Mouse (Mus musculus): ENCODE results near the gene Ifrd2. TPM values are rescaled to one million over a fixed set of nuclear protein-coding genes. Genes with fewer than 3 reads are reported as not detected.

The Ifrd2 gene
- polyA plus RNA-seq, 1 experiment from 2014 or later = 28.9 TPM

DNA sequence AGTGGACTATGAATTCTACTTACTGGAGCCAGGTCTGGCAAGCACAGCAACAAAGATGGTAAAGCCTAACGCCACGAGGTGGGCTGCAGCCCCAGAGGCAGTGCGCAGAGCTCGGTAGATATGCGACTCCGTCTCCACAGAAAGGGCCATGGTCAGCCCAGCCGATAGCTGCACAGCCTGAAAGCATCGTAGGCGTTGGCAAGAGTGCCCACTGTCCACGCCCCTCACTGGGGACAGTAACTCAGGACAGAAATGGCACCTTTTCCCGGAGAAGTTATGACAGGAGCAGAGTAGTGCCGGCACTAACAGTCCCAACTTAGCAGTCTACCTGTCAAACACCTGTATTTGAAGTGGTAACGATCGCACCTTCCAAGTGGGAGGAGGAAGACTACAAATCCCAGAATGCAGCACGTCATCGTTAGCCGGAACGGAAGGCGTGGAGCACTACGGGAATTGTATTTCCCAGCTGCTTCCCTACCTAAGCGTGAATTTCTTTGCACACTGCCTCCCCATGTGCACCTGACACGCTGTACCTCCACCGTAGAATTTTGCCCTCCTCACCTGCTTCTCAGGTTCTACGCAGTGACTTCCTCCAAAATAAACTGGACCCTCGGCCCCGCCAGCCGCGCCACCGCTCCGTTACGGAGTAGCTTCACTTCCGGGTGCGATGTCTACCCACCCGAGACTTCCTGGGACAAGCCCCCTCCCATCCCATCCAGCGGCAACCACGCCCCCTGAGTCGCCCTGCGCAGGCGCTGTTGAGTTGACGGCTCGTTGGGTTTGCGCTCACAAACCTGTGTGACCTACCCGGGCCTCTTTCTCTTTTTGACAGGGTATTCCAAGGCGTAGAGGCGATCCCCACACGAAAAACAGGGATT lies 45.7 kb upstream of the Ifrd2 start, which contains the start of the genes Cyb561d2 and Nprl2:
Gene Cyb561d2 (minus strand): TSS at position 720 of the 878 bp plus-strand sequence.
Gene Nprl2 (plus strand): TSS at position 753 of the 878 bp plus-strand sequence.
- H3K4me1 ChIP-seq (replicated peaks; ENCODE audit: insufficient read depth, low read length) = peaks cover 16% of the 10 kb centered on the region
- H3K9me3 ChIP-seq (replicated peaks; ENCODE audit: low read length) = no peaks in the 10 kb centered on the region
- peak within 1 kb of the TSS; percentile 80 for H3K27ac ChIP-seq
- peak; percentile 97 for DNase-seq (ENCODE audit: low spot score)
- peaks cover 29% of the 10 kb centered on the region for H3K36me3 ChIP-seq (ENCODE audit: insufficient read depth, low read length)
- TF ChIP-seq CTCF (IDR thresholded peaks at IDR 0.05; ENCODE audit: low read depth) = no peak
- H3K4me2 ChIP-seq (ENCODE audit: low read length) = peak within 1 kb of the TSS; percentile 95
- H3K27me3 ChIP-seq (ENCODE audit: insufficient read depth, low read length) = no peaks in the 10 kb centered on the region
- peak; percentile 75 for ATAC-seq (replicated peaks; ENCODE audit: low FRiP score, low read depth)
- peak within 1 kb of the TSS; percentile 70 for H3K4me3 ChIP-seq (replicated peaks; ENCODE audit: low read depth, low read length)
- WGBS = under 1% methylated on average over 46 of the region's 46 CpGs
- H3K9ac ChIP-seq (ENCODE audit: low read depth, low read length) = peak within 1 kb of the TSS; percentile 67

DNA sequence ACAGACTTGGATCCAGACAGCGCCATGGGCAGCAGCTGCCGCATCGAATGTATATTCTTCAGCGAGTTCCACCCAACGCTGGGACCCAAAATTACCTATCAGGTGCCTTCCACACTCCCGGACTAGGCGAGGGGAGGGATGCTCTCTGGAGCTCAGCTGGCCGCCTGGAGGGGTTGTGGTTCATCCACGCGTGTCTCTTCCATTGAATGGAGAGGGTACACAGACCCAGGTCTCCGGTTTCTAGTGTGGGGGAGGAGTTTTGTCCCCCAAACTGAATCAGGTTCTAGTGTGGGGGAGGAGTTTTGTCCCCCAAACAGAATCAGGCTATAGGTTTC lies 45.1 kb upstream of the Ifrd2 start:
- no peak for TF ChIP-seq CTCF (IDR thresholded peaks at IDR 0.05; ENCODE audit: low read depth)
- under 1% methylated on average over 11 of the region's 11 CpGs for WGBS
- no peaks in the 10 kb centered on the region for H3K27me3 ChIP-seq (ENCODE audit: insufficient read depth, low read length)
- peak overlapping the region; percentile 70 for H3K4me3 ChIP-seq (replicated peaks; ENCODE audit: low read depth, low read length)
- ATAC-seq (replicated peaks; ENCODE audit: low FRiP score, low read depth) (0 out of 2 replicates have a peak, but pooled peaks have one; percentile 15), DNase-seq (ENCODE audit: low spot score) (no peak)
- H3K9me3 ChIP-seq (replicated peaks; ENCODE audit: low read length) = no peaks in the 10 kb centered on the region
- peak overlapping the region; percentile 95 for H3K4me2 ChIP-seq (ENCODE audit: low read length)
- peak overlapping the region; percentile 80 for H3K27ac ChIP-seq
- peaks cover 29% of the 10 kb centered on the region for H3K36me3 ChIP-seq (ENCODE audit: insufficient read depth, low read length)
- peaks cover 17% of the 10 kb centered on the region; the same call in 1 of the 2 replicates for H3K4me1 ChIP-seq (replicated peaks; ENCODE audit: insufficient read depth, low read length)
- H3K9ac ChIP-seq (ENCODE audit: low read depth, low read length) = peak overlapping the region; percentile 67

GRCm38 (mm10) chr9:107542721-107543120 lies 44.7 kb upstream of the Ifrd2 start:
- WGBS = 26% methylated on average over 8 of the region's 8 CpGs
- peak; percentile 71 for DNase-seq (ENCODE audit: low spot score)
- peak overlapping the region; percentile 70 for H3K4me3 ChIP-seq (replicated peaks; ENCODE audit: low read depth, low read length)

GRCm38 (mm10) chr9:107543299-107543698 lies 44.1 kb upstream of the Ifrd2 start:
- ATAC-seq (replicated peaks; ENCODE audit: low FRiP score, low read depth) (no peak), DNase-seq (ENCODE audit: low spot score) (no peak)
- Histone ChIP-seq H3K9me3 (replicated peaks; ENCODE audit: low read length) (no peaks in the 10 kb centered on the region), H3K4me3 (replicated peaks; ENCODE audit: low read depth, low read length) (no peak overlapping the region), H3K4me2 (ENCODE audit: low read length) (peak overlapping the region; percentile 95; the same call in 1 of the 2 replicates), H3K27ac (no peak overlapping the region), H3K9ac (ENCODE audit: low read depth, low read length) (0 out of 2 replicates have a peak overlapping the region, but pooled peaks have one; percentile 67), H3K27me3 (ENCODE audit: insufficient read depth, low read length) (no peaks in the 10 kb centered on the region), H3K4me1 (replicated peaks; ENCODE audit: insufficient read depth, low read length) (peaks cover 20% of the 10 kb centered on the region; the same call in 1 of the 2 replicates), H3K36me3 (ENCODE audit: insufficient read depth, low read length) (peaks cover 23% of the 10 kb centered on the region)
- TF ChIP-seq CTCF (IDR thresholded peaks at IDR 0.05; ENCODE audit: low read depth) = no peak
- WGBS = 86% methylated on average over 11 of the region's 11 CpGs

More at GRCm38 (mm10) chr9:107542721-107543120, 44.7 kb upstream of the Ifrd2 start:
- ATAC-seq (replicated peaks; ENCODE audit: low FRiP score, low read depth) = no peak; the same call in 1 of the 2 replicates
- Histone ChIP-seq H3K36me3 (ENCODE audit: insufficient read depth, low read length) (peaks cover 29% of the 10 kb centered on the region), H3K4me1 (replicated peaks; ENCODE audit: insufficient read depth, low read length) (peaks cover 20% of the 10 kb centered on the region; the same call in 1 of the 2 replicates), H3K9me3 (replicated peaks; ENCODE audit: low read length) (no peaks in the 10 kb centered on the region), H3K27me3 (ENCODE audit: insufficient read depth, low read length) (no peaks in the 10 kb centered on the region), H3K9ac (ENCODE audit: low read depth, low read length) (peak overlapping the region; percentile 67), H3K4me2 (ENCODE audit: low read length) (peak overlapping the region; percentile 95), H3K27ac (peak overlapping the region; percentile 80)
- no peak for TF ChIP-seq CTCF (IDR thresholded peaks at IDR 0.05; ENCODE audit: low read depth)

DNA sequence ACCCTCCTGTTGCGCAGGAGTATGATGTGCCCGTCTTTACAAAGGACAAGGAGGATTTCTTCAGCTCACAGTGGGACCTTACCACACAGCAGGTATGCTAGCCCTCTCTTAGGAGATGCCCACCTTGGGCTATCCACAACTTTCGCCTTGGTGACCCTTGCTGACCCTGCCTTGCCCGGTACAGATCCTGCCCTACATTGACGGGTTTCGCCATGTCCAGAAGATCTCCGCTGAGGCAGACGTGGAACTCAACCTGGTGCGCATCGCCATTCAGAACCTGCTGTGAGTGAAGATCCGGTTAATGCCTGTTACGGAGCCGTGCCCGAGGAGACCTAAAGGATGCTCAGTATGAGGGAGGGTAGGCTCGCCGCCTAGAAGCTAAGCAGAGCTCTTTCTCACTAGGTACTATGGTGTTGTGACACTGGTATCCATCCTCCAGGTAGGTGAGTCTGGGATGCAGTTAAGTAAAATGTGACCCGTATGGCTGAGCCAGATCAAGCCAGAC lies 43.2 kb upstream of the Ifrd2 start:
- Histone ChIP-seq H3K4me1 (replicated peaks; ENCODE audit: insufficient read depth, low read length) (peaks cover 20% of the 10 kb centered on the region; the same call in 1 of the 2 replicates), H3K36me3 (ENCODE audit: insufficient read depth, low read length) (peaks cover 13% of the 10 kb centered on the region; the same call in 1 of the 2 replicates), H3K27me3 (ENCODE audit: insufficient read depth, low read length) (no peaks in the 10 kb centered on the region), H3K9me3 (replicated peaks; ENCODE audit: low read length) (no peaks in the 10 kb centered on the region), H3K27ac (no peak overlapping the region), H3K4me2 (ENCODE audit: low read length) (no peak overlapping the region), H3K4me3 (replicated peaks; ENCODE audit: low read depth, low read length) (no peak overlapping the region), H3K9ac (ENCODE audit: low read depth, low read length) (no peak overlapping the region)
- ATAC-seq (replicated peaks; ENCODE audit: low FRiP score, low read depth) = no peak
- WGBS = 95% methylated on average over 17 of the region's 17 CpGs
- DNase-seq (ENCODE audit: low spot score) = no peak
- TF ChIP-seq CTCF (IDR thresholded peaks at IDR 0.05; ENCODE audit: low read depth) = no peak

- ATAC-seq (replicated peaks; ENCODE audit: low FRiP score, low read depth) (no peak), DNase-seq (ENCODE audit: low spot score) (no peak)
- Histone ChIP-seq H3K4me2 (ENCODE audit: low read length) (no peak overlapping the region), H3K9ac (ENCODE audit: low read depth, low read length) (no peak overlapping the region), H3K4me3 (replicated peaks; ENCODE audit: low read depth, low read length) (no peak overlapping the region), H3K27me3 (ENCODE audit: insufficient read depth, low read length) (no peaks in the 10 kb centered on the region), H3K27ac (no peak overlapping the region), H3K36me3 (ENCODE audit: insufficient read depth, low read length) (peaks cover 9% of the 10 kb centered on the region; the same call in 1 of the 2 replicates), H3K9me3 (replicated peaks; ENCODE audit: low read length) (no peaks in the 10 kb centered on the region), H3K4me1 (replicated peaks; ENCODE audit: insufficient read depth, low read length) (peaks cover 20% of the 10 kb centered on the region; the same call in 1 of the 2 replicates)
- TF ChIP-seq CTCF (IDR thresholded peaks at IDR 0.05; ENCODE audit: low read depth) = no peak
- WGBS = 94% methylated on average over 12 of the region's 12 CpGs
Observed at GRCm38 (mm10) chr9:107544729-107545128, 42.7 kb upstream of the Ifrd2 start.
